Mouse (Mus musculus) cerebellum, adult 18-20 months (tissue): ENCODE results near the gene H13.

Experiments
- DNase-seq, 2 experiments: peaks; one replicate each; pipeline ENCODE4 v3.0.0; 2021

The H13 gene

GRCm38 (mm10) chr2:152669256-152669638 is at the start of gene H13:
TSS of gene H13 (plus strand) at chr2:152669461.
- peak; percentile 88 to 97 for DNase-seq

- DNase-seq = no peak
These were observed 48.7 kb upstream of the H13 start for GRCm38 (mm10) chr2:152620367-152621134.

- DNase-seq = no peak
These were observed 47.1 kb upstream of the H13 start for GRCm38 (mm10) chr2:152622151-152622550.

GRCm38 (mm10) chr2:152622953-152623352 is 46.3 kb upstream of the H13 start, which contains the start of gene Defb25:
TSS of gene Defb25 (minus strand) at chr2:152623053.
- no peak for DNase-seq

GRCm38 (mm10) chr2:152624566-152624965 is 44.7 kb upstream of the H13 start:
- no peak for DNase-seq

- DNase-seq = no peak
These were observed 44.0 kb upstream of the H13 start for GRCm38 (mm10) chr2:152625256-152625655.

- no peak for DNase-seq
These were observed 42.3 kb upstream of the H13 start, which contains the start of gene Rem1 for GRCm38 (mm10) chr2:152626774-152627591. TSS of gene Rem1 (plus strand) at chr2:152626951.

GRCm38 (mm10) chr2:152628066-152628465 is 41.2 kb upstream of the H13 start:
- no peak for DNase-seq

GRCm38 (mm10) chr2:152629239-152629638 is 40.0 kb upstream of the H13 start:
- no peak for DNase-seq

- no peak for DNase-seq
These were observed 39.4 kb upstream of the H13 start for GRCm38 (mm10) chr2:152629904-152630303.

GRCm38 (mm10) chr2:152633334-152633733 is 35.9 kb upstream of the H13 start:
- no peak for DNase-seq

- DNase-seq = no peak
These were observed 35.0 kb upstream of the H13 start for GRCm38 (mm10) chr2:152634311-152634710.

- no peak for DNase-seq
These were observed 32.8 kb upstream of the H13 start for GRCm38 (mm10) chr2:152636246-152637005.

- DNase-seq = no peak
These were observed 32.3 kb upstream of the H13 start for GRCm38 (mm10) chr2:152637006-152637322.

- no peak for DNase-seq
These were observed 31.9 kb upstream of the H13 start for GRCm38 (mm10) chr2:152637381-152637780.

GRCm38 (mm10) chr2:152638865-152639264 is 30.4 kb upstream of the H13 start:
- no peak for DNase-seq

GRCm38 (mm10) chr2:152639406-152640113 is 29.7 kb upstream of the H13 start:
- no peak for DNase-seq

GRCm38 (mm10) chr2:152652901-152653620 is 16.2 kb upstream of the H13 start:
- no peak for DNase-seq

GRCm38 (mm10) chr2:152653874-152654715 is 15.2 kb upstream of the H13 start:
- no peak for DNase-seq

- DNase-seq = no peak
These were observed 11.9 kb upstream of the H13 start for GRCm38 (mm10) chr2:152657398-152657797.

- DNase-seq = no peak
These were observed 8.1 kb upstream of the H13 start for GRCm38 (mm10) chr2:152661163-152661562.
